Mouse (Mus musculus) liver, embryonic 14.5 days (tissue): ENCODE results near the gene Car1.

ENCODE experiments used
- CTCF ChIP-seq: IDR thresholded peaks from 2 replicates; pipeline ENCODE4 v1.5.1; 2016; ENCODE audit warnings: antibody characterized with exemption, low read depth, control low read depth
- EP300 ChIP-seq: IDR thresholded peaks from 2 replicates; pipeline ENCODE4 v1.6.1; 2016; ENCODE audit warnings: antibody characterized with exemption, low read depth

- TF ChIP-seq CTCF (no peak), EP300 (no peak)
Observed at GRCm38 (mm10) chr3:14848587-14849254, 40.6 kb upstream of the Car1 start.
